Mouse (Mus musculus): ENCODE measurements around the gene Zfand3.

Zfand3 gene

DNA sequence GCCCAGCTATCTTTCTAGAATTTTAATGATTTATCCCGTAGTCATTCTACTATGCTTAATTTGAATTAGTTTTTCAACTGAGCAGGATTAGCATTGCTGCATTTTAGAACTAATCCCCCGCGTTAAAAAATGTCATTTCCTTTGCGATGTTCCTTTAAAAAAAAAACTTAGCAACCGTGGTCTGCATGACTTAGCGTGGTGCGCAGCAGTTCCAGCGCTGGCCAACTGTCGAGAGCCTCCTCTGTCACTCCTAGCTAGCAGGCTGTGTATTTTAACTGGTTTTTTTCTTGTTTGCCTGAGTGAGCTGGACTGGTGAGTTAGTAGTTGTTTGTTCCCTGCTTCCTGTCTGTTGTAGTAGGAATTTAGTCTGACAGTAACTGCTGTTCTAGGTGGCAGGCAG, 48.9 kb downstream of the Zfand3 start:
- peak in 1 of 2 experiments; percentile 51 for DNase-seq

DNA sequence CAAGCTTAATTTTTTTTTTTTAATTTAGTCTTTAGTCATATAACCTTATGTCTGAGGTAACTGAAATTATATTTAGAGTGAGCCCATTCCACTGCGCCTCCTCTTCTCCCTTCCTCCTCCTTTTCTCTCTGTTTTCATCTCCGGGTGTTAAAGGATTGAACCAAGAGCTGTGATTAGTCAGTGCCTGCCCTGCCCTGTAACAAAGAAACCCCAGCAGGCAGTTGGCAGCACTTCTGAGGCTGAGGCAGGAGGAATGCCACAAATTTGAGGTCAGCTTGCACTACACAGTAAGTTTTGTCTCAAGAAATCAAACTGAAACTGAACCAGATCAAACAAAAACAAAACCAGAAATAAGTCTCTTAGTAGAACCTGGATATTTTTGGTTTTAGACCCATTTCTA, 49.3 kb downstream of the Zfand3 start:
- DNase-seq = no peak

DNA sequence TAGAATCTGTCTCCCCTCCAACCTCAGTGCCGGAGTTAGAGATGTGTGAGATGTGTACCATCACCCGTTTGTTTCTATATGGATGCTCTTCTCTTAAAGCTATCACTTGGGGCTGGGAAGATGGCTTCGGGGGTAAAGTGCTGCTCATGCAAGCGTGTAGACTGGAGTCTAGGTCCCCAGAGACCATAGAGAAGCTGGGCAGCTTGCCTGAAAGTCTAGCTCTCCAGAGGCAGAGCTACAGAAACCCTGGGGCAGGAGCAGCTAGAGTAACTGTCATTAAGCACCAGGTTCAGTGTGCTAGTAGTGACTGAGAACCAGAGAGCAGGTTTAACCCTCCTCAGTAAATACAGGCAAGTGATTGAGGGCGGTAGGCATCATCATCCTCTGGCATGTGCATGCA, 51.7 kb downstream of the Zfand3 start:
- peak; percentile 59 to 67 for DNase-seq

- DNase-seq = no peak
Observed at GRCm38 (mm10) chr17:30058594-30058993, 54.1 kb downstream of the Zfand3 start.

DNA sequence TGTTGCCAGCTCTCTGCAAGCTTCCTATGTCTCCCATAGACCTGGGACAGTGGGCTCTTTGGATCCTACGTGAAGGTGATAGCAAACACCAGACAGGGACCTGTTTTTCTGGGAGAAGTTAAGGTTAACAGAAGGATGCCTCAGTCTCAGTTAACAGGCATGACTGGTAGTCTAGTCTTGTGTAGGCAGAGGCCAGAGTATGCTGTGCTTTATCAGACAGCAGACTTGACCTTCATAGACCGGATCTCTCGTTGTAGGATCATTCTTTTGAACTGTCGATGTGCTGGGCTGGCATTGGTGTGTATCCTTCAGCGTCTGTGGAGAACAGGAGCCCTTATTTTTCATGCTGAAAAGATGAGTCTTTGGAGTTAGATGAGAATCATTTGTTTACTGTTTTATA, 54.5 kb downstream of the Zfand3 start:
- DNase-seq = no peak

DNA sequence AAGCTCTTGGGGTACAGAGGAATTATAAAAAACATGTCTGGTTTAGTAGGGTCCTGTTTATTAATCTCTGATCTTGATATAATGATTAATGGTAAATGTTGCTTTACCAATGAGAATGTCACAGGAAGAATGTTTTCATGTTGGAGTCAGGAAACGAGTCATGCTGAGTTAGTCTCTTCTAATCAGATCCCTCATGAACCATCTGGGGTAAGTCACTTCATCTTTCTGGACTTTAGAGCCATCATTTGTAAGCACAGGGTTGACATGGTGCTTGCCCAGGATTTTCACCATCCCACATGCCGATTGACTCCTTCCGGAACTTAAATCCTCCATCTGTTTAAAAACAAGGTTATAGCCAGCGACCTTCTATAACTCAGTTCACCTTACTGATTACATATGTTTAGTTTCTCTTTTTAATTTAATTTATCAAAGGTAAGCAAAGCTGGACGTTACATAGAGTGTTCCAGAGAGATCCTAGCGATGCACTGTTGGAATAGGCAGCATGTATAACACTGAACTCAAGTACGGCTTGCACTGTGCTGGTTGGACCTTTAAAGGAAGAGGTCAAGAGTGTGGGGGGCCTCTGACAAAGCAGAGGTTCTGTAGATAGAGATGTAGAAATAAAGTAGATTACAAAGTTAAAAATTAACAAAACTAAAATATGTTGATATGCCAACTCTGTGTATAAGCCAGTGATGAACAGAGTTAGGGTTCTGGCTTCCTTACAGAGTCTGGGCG, 56.7 kb downstream of the Zfand3 start:
- DNase-seq = no peak

DNA sequence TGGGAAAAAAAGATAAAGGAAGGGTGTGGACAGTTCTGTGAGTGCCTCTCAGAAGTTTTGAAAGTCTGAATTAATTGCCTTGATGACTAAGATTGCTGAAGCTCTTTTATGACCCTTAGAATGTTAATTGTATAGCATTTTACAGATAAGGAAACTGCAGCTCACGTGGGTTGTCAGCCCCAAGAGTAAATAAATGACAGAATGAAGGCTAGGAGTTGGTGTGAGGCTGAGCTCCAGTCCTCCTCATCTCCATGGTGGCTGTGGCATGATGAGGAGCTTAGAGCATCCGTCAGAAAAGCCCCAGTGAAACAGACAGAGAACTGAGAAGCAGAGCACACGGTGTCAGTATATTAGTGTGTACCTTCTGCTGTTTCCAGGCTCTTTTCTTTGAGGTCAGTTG, 59.3 kb downstream of the Zfand3 start:
- no peak for DNase-seq

DNA sequence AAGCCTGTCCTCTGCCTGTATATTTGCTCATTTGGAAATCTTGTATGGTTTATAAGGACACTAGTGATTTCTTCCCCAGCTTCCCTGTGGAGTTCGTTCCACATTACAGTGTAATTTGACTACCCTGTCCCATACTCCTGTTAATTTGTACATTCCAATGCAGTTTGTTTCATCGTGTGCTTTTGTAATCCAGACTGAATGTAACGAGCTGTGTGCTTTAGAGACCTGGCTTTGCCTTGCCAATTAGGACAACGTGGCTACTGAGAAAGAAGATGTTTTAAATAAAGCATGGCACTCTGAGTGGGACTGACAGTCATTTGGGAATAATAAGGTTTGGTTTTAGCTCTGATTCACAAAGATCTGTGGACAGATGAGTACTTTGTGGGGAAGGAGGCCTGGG, 60.2 kb downstream of the Zfand3 start:
- no peak for DNase-seq

DNA sequence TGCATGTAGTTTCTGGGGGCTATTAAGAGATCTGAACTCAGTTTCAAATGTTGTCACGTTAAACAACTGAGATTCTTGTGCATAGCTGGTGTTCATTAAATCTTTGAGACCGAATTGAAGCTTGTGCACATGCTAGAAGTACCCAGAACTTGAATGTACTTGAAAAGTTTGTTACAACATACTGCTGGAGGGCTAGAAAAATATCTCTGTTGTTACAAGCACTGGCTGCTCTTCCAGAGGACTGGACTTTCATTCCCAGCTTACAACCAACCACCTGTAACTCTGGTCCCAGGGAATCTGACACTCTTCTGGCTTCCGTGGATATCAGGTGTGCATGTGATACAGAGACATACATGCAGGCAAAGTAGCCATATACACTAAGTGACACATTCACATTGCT, 65.2 kb downstream of the Zfand3 start:
- no peak for DNase-seq

- no peak for DNase-seq
Observed at GRCm38 (mm10) chr17:30070631-30071030, 66.1 kb downstream of the Zfand3 start.

DNA sequence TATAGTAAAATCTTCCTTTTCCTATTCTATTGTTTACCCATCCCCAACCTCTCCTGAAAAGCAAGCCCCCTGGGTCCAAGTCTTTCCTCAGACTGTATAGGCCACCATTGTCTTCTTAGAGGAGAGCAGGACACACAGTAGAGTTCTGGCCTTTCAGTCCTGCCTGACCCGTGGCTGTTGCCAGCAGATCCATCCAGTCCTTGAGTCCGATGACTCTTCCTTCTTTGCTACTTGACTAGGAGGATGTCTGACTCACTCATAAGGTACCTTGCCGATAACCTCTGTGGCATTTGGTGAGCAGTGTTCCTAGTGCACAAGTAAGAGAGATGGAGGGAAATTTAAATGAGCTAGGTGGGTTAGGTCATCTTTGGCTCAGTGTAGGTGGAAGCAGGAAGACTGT, 68.1 kb downstream of the Zfand3 start:
- DNase-seq = no peak

DNA sequence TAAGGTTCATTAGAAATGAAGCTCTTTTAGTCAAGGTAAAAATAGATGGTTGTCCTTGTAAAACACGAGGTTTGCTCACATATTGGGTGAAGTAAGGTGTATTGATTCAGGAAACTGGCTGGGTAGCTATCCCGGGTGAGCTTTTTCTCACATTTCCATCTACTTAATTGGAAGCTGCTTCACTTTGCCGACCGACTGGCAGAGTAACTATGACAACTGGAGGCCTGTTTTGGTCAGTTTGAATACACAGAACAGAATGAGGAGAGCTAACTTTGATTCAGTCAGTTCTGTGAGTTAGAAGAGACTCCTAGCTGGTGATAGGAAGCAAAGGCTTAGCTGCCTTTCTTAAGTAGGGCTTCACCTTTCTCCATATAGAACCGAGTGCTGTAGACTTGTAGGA, 71.4 kb downstream of the Zfand3 start:
- no peak for DNase-seq

GRCm38 (mm10) chr17:30084007-30084406, 79.5 kb downstream of the Zfand3 start:
- peak in 1 of 2 experiments; percentile 7 for DNase-seq

DNA sequence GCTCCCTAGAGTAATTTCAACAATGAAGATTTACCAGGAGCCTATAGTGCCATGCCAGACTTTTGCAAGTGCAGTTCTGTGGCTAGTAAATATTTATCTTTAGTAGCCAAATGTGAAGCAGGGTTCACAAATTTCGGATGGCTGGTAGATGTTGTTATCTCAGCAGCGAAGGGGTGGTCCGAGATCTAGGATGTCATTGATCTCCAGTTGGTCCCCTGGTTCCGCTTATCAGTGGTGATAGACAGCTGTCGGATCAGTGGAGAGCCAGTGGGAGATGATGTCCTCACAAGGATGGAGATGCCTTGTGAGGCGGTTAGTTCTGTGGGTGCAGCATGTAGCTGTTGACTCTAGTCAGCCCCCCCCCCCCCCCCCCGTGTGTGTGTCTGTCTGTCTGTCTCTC, 82.2 kb downstream of the Zfand3 start:
- no peak for DNase-seq

DNA sequence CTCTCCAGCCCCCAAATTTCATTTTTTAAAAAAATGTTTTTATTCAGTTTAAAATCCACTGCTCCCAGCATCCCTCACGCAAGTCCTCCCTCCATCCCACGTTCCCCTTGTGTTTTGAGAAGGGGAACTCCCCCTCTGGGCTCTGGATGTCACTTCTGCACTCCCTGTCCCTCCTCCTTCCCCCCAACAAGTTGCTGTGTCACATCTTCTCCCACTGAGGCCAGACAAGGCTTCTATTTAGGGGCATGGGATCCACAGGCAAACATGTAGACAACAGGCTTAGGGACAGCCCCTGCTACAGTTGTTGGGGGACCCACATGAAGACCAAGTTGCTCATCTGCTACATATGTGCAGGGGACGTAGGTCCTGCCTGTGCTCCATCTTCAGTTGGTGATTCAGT, 83.9 kb downstream of the Zfand3 start:
- DNase-seq = no peak

DNA sequence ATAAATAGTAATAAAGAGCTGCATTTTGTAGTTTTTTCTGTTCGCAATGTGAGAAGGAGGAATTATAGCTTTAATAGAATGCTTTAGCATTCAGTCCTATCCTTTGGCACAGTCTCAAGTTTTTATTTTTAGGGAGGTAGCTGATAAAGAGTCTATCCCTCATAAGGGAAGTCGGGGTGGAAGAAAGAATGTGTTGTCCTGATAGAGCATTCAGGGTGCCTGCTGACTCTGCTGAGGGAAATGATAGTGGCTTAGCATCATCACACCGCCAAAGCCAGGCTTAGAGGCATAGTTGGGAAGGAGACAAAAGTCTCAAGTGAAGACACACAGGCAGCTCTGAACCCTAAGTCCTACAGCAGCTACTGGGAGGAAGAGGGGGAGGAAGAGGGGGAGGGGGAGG, 85.9 kb downstream of the Zfand3 start:
- DNase-seq = no peak

DNA sequence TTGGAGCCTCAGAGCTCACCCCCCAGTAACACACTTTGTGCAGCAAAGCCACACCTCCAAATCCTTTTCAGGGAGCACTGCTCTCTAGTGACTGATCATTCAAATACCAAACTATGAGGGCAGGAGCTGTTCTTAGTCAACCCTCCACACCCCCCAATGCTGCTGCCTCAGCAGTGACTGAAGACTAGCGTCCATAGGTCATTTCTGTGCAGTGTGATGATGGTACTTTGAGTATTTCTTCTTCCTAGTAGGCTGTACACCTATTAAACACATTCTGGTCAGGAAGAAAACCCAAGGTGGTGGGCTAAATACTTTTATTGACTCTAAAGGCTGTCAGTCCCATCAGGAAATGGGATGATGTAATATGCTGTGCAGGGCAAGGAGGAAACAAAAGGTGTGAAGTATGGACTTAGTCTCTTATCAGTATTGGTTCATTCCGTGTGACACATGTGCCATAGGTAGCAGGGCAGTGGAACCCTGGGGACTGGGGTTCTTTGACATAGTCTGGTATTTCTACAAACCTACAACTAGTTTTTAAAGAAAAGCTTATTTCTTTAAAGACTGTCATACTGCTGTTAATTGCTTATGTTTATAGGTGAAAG, 88.7 kb downstream of the Zfand3 start:
- peak in 1 of 2 experiments; percentile 37 for DNase-seq

GRCm38 (mm10) chr17:30097156-30097555, 92.6 kb downstream of the Zfand3 start:
- DNase-seq = no peak

- no peak for DNase-seq
Observed at GRCm38 (mm10) chr17:30097677-30098076, 93.1 kb downstream of the Zfand3 start.

DNA sequence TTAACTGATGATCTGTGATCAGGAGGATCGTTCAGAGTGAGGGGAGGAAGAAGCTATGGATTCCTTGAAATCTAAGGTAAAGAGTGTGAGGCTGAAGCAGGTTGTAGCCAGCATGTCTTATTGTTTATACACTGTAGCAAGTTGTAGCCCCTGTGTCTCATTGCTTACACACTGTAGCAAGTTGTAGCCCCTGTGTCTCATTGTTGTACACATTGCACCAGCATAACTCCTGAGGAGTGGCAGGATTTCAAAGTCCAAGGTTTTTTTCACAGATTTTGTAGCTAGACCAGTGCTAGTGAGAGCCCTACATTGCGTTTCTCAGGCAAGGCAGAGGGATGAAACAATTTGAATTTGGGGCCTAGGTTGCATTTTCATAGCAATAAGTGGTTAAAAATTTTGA, 95.1 kb downstream of the Zfand3 start:
- no peak for DNase-seq

DNA sequence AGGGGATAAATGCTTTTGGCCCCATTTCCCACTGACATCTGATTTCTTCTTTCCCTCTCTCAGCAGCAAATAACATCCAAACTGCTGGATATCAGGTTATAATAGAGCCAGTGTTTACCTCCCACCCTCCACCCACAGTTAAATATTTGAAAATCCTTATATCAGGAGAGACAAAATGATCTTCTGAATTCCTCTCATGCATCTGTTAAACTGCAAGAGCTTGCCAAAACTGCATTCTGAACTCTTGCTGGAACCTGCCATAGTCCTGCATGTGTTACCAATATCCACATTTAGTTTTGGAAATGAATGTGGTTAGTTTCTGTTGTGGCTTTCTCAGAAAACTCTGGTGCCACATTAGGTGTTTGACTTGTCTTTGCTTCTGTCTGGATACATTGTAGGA, 97.3 kb downstream of the Zfand3 start:
- DNase-seq = no peak

DNA sequence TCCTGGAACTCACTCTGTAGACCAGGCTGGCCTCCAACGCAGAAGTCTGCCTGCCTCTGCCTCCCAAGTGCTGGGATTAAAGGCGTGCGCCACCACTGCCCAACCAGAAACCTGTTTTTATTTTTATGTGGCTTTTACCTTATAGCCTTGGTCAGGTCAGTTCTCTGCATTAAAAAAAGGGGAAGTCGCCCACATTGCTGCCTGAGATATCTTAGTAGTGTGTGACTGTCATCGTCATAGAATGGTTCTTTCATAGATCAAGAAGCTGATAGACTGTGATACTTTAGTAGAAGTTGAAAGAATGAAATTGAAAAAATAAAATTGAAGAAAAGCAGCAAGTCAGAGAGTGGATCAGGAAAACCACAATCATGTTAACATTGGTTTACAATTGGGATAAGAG, 98.5 kb downstream of the Zfand3 start:
- no peak for DNase-seq

DNA sequence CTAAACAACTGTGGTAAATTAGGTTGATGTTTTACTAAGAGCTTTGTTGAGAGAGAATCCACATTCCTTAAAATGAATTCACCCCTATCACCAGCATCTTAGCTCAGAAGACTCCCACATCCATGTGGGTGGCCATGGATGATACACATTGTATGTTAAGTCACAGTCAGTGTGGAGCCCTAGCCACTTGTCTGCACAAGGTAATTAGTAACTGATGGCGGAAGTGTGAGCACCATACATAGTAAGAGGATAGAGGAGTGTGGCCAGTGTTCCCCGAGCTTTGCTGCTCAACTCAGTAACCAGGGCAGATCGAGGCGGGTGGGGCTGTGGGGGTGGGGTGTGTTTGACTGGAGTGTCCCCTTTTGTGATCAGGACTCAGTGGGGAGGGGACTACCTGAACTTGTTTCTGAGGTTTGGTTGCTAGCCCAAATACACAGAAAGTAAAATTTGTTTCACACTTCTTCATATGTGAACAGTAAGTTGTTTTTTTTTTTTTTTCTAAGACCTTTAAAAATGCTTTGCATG, 99.2 kb downstream of the Zfand3 start:
- DNase-seq = no peak

DNA sequence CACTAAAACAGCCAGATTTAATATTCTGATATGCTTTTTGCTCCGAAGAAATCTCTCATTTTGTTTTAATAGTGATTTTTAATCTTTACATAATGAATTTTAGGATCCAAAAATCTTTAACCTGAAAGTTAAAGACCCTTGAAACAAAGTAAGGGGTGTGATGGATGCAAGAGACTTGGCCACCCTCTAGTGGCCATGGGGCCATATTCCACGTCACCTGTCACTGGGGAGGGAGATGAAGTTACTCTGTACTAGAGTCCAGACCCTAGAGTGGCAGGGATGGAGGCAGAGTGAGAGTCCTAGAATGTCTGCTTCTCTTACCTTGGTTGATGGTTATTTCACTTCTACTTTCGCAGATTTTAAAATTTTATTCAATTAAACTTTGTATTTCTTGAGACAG, 100.8 kb downstream of the Zfand3 start:
- peak; percentile 29 to 38 for DNase-seq

DNA sequence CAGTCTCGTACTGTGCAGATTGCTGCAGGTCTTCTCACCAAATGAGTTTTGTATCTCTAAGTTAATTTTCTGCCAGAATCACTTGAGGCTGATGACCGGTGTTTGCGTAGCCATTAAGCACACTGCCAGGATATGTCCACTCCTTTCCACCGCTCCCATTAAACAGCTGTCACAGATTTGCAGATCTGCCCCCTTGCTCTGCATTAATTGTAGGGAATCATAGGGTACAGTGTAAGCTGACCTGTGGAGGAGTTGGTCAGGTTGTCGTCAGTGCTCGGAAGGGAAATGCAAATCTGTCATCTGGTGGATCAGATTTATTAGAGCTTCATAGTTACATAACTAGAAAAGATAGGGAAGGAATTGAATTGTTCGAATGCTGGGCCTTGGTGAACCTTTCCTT, 106.1 kb downstream of the Zfand3 start:
- no peak for DNase-seq

All from kidney, postnatal 25 days (tissue).